Mouse (Mus musculus) thymus, postnatal 4 days (tissue): ENCODE data around the gene Macf1.

ENCODE experiments used
- DNase-seq: peaks from one replicate; pipeline ENCODE4 v3.0.0; 2021

Gene Macf1

GRCm38 (mm10) chr4:123427900-123428684 lies 256.1 kb downstream of the Macf1 start:
- no peak for DNase-seq

- no peak for DNase-seq
Observed at GRCm38 (mm10) chr4:123427271-123427899, 256.8 kb downstream of the Macf1 start.

- no peak for DNase-seq
Observed at GRCm38 (mm10) chr4:123426429-123427080, 257.6 kb downstream of the Macf1 start.

GRCm38 (mm10) chr4:123425672-123426272 lies 258.4 kb downstream of the Macf1 start:
- no peak for DNase-seq

GRCm38 (mm10) chr4:123424050-123424449 lies 260.1 kb downstream of the Macf1 start:
- no peak for DNase-seq

DNA sequence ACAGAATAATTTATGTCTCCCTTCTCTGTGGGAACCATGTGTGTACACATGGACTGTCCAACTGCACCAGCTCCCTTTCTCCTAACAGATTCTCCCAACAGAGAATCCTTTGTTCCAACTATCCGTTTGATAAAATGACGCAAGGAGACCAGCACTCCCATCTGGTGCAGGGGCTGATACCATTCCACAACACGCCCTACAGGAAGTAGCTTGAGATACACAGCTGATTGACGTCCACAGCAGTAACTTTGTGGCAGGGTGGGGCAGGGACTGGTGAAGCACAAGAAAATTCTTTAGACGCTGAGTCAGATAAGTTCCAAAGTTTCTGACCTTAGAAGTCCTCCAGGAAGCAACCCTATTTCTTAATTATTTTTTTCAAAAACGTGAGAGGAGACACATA lies 261.3 kb downstream of the Macf1 start:
- no peak for DNase-seq

- DNase-seq: no peak
Observed at GRCm38 (mm10) chr4:123418032-123418431, 266.1 kb downstream of the Macf1 start.

- DNase-seq: no peak
Observed at GRCm38 (mm10) chr4:123417478-123417877, 266.7 kb downstream of the Macf1 start.

- no peak for DNase-seq
Observed at GRCm38 (mm10) chr4:123416829-123417228, 267.3 kb downstream of the Macf1 start.

- DNase-seq: no peak
Observed at GRCm38 (mm10) chr4:123415566-123415965, 268.6 kb downstream of the Macf1 start.

DNA sequence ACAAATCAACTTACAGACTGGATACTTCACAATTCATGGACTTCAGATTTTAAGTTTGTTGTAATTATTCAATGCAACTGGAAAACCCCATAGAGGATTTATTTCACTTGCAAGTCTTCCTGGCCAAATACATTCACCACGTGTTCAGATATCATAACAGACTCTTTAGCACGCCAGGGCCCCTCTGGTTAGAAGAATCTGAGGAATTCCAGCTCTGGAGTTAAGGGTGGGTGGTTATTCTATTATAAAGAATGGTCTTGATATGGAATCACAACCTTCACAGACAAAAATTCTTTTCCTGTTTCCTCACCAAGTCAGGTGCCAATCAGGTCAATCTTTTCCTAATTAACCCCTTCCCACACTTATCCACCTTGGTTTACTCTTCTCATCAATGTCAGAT lies 270.3 kb downstream of the Macf1 start:
- no peak for DNase-seq

DNA sequence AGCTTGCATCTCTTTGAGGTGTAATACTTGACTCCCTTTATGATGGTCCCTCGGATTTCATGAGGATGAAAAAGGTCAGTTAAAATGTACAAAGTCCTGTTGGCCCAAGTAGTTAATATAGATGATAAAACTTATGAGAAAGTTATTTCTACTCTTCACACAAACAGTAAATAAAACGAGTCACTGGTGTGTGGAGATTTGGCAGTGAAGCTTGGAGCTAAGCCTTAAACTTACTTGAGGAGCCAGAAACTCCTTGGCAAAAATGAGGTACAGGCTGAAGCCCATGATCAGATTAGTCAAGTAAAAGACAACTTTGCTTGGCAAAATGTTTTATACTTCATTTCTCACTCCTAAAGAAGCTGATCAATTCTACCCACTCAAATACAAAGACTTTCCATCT lies 271.2 kb downstream of the Macf1 start:
- no peak for DNase-seq

DNA sequence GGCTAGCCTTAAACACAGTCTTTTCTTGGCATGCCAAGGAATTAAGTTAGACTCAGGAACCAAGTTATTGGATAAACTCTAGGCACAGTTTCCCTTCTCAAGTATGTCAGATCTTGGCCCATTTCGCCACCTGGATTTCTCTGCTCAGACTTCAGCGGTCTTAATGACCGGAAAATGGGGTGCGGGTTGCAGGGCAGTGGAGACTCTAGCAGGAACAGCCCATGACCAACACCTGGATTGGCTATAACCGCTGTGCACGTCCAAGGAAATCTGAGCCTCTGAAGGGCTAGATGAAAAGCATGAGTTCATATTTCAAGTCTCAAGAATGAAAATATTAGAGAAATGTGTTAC lies 271.7 kb downstream of the Macf1 start:
- no peak for DNase-seq

DNA sequence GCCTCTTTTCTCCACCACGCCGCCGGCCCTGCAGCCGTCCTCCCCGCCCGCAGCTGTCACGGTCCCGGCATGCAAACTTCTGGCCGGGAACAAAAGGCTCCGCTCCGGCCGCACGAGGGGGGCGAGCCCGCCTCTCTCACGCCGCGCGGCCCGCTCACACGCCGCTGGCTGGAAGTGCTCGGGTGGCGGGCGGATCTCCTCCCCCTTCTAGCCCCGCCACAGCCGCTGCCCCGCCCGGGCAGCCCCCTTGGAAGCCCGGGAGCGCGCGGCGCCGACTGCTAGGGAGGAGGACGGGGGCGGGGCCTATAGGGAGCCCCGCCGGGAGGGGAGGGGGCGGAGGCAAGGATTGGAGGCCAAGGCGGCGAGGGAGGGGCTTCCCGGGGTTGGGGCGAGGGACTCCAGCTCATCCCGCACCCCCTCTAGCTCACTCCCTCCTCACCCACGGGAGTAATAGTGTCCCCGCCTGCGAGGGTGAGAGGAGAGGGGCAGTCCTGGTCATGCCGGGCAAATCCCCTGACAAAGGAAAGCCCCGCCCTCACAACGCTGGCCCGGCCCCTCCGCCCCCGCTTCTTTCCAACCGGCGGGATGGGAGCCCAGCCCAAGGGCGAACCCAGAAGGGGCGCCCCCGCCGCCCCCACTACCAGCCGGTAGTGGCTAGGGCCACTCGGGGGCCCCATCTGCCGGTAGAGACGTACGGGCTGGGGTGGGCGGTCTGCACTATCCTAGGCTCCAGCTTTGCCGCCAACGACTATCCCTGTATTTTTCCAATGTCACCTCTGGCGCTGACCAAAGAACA lies 272.2 kb downstream of the Macf1 start:
- DNase-seq: peak; percentile 92

- DNase-seq: no peak
Observed at GRCm38 (mm10) chr4:123411006-123411731, 273.0 kb downstream of the Macf1 start.

DNA sequence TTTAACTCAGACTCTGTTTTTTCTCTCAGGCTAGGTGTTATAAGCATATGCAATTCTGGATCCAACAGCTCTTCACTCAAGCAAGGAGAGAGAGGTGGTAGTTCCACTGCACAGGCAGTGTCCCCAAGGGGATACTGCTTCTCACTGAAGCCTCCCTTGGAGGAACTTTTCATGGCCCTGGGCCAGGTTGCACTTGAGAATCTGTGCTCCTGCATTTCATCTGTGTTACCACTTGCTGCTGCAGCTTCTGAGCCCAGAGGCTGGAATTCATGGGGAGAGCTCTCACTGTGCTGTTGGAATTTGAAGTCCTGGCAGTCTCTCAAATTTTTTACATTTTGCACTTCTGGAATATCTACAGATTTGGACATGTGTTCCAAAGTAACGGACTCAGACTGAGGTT lies 274.4 kb downstream of the Macf1 start:
- no peak for DNase-seq

DNA sequence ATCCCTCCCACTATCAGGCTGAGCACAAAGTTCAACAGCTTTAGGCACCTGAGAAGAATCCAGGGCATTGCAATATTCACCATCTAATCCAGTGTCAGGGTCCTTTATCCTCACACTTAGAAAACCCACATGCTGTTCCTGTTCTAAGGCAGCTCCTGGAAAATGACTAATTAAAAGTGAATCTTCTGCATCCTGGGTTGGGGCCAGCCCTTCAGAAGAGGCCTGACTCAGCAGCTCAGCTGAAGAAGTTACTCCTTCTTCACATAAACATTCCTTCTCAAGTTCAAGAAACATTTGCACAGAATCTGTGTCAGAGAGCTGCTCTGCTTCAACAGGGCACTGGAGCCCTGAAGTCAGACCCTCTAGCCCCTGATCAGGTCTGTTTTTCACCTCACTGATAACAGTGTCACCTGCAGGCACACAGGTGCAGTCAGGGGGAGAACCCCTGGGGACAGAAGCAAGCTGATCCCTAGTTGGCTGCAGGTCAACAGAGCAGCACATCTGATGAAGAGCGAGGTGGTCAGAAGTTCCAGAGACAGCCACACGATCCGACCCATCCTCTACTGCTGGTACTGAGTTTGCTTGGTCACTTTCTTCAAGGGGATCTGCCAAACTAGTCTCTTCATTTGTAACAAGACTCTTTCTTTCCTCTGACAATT lies 275.0 kb downstream of the Macf1 start:
- DNase-seq: no peak

- DNase-seq: no peak
Observed at GRCm38 (mm10) chr4:123407792-123408191, 276.4 kb downstream of the Macf1 start.

DNA sequence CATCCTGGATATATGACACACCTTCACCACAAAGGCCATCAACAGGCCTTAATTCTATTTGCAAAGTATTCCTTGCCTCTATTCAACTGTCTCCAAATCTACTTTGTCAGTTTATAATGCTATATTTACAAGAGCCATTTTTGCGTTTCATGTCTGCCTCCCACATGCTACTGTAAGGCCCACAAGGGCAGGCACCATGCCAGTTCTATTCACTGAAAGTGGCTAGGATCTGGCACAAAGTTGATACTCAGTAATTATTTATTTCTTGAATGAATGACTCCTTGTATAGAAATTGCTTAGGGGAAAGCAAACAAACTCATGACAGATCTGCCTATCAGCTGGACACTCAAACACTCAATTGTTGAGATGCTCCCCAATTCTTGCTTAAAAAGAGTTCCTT lies 280.1 kb downstream of the Macf1 start:
- no peak for DNase-seq

DNA sequence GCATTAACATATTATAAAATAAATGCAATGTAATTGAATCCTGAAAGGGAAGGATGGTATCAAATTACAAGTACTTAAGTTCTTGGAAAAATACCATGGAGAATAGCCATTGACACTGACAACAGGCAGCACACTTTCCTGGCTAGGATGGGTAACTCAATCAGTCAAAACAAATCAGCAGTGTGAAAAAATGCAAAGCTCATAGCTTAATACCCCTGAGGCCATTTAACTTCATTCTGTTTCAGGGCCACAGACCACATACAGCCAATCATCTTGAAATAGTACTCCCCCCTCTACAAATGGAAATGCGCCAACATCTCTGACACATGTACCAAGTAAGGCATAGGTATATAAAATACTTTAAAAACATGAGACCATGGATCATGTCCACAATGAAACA lies 281.9 kb downstream of the Macf1 start:
- DNase-seq: no peak

GRCm38 (mm10) chr4:123401265-123401664 lies 282.9 kb downstream of the Macf1 start:
- no peak for DNase-seq
